11 mouse cellular contexts compared by ENCODE assay signal in the genomic region with DNA sequence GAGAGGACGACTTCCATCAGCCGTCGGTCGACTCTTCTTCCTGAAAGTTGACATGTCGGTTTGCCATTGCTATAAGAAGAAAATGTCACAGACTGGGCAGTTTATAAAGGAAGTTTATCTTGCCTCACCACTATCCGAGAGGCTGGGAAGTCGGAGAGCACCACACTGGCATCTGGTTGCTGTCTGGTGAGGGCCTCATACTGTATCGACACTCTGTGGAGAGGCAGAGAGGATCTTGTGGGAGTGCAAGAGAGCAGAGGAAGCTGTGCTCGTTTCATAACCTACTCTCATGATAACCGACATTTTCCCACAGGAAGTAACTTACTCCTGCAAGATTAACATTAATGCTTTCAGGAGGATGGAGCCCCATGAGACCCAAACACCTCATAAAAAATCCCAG.
"Had no signal": no experiment of that assay in that cellular context is flagged by ENCODE, and none has a peak within 500 bp of the region (broad histone marks: within the 10 kb centered on the region; RNA-seq: fewer than 3 reads in every experiment).

No protein-coding gene starts in this region.

- H3K4me3 ChIP-seq: kidney, embryonic 15.5 days; limb, embryonic 15.5 days; liver, embryonic 15.5 days; midbrain, embryonic 13.5 days had no signal

- DNase-seq: kidney, adult 18-20 months; kidney, postnatal 14 days; layer of hippocampus, postnatal 36 days; lung, postnatal 36 days; right cerebral cortex, postnatal 14 days; thymus, adult 18-20 months; thymus, postnatal 14 days had no signal

- H3K36me3 ChIP-seq: kidney, embryonic 15.5 days; limb, embryonic 15.5 days; liver, embryonic 15.5 days; midbrain, embryonic 13.5 days had no signal

- H3K4me1 ChIP-seq: kidney, embryonic 15.5 days; midbrain, embryonic 13.5 days had no signal

- ATAC-seq: midbrain, embryonic 13.5 days had no signal

- H3K27ac ChIP-seq: kidney, embryonic 15.5 days; limb, embryonic 15.5 days; liver, embryonic 15.5 days; midbrain, embryonic 13.5 days had no signal

- H3K27me3 ChIP-seq: kidney, embryonic 15.5 days; limb, embryonic 15.5 days; liver, embryonic 15.5 days; midbrain, embryonic 13.5 days had no signal
